Mouse (Mus musculus) megakaryocyte, embryonic 14.5 days (primary cell): ENCODE results near the gene Epb41l3.

Experiments
- FLI1 ChIP-seq: IDR thresholded peaks from 2 replicates; pipeline ENCODE4 v1.6.1; 2012; ENCODE audit warnings: low read length, inconsistent platforms, mixed read lengths
- GATA1 ChIP-seq: IDR thresholded peaks from 3 replicates; pipeline ENCODE4 v1.6.1; 2012; ENCODE audit warnings: mixed read lengths, low read length, inconsistent platforms, borderline replicate concordance

DNA sequence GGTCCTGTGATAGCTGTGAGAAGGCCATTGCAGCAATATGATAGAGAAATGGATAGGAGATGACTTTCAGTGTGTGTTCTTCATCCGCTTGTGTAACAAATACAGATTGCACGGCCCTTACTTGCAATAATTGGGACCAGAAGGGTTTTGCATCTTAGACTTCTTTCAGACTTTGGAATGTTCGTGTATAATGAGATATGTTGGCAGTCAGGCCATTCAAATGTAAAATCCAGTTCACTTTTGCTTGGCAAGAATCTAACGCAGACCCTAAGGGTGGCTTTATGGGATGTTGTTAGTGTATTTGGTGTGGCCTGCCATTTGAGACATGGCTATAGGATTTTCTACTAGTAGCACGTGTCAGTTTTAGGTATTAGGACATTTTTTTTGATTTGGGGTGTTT is 102.5 kb downstream of the Epb41l3 start:
- no peak for TF ChIP-seq FLI1
- TF ChIP-seq GATA1 = no peak
